Comparison of ENCODE assay signal across 12 mouse cellular contexts in genomic region chr5:126199876-126200275, GRCm38 (mm10).
"Had no signal": no experiment of that assay in that cellular context is flagged by ENCODE, and none has a peak within 500 bp of the region (broad histone marks: within the 10 kb centered on the region; RNA-seq: fewer than 3 reads in every experiment).

No protein-coding gene starts in this region.

- H3K36me3 ChIP-seq: midbrain, embryonic 13.5 days; midbrain, embryonic 15.5 days; neural tube, embryonic 12.5 days had no signal

- H3K27ac ChIP-seq: midbrain, embryonic 13.5 days; midbrain, embryonic 15.5 days; neural tube, embryonic 12.5 days had no signal

- H3K9me3 ChIP-seq: midbrain, embryonic 13.5 days; midbrain, embryonic 15.5 days; neural tube, embryonic 12.5 days had no signal

- DNase-seq: lung, adult 18-20 months; lung, embryonic 14.5 days; lung, postnatal 10 days; lung, postnatal 4 days; right cerebral cortex, postnatal 14 days; thymus, adult 18-20 months; thymus, postnatal 14 days; thymus, postnatal 36 days had no signal

- ATAC-seq: midbrain, embryonic 13.5 days; midbrain, embryonic 15.5 days had no signal

- H3K4me3 ChIP-seq: midbrain, embryonic 13.5 days; midbrain, embryonic 15.5 days; neural tube, embryonic 12.5 days had no signal

- H3K27me3 ChIP-seq: midbrain, embryonic 13.5 days; midbrain, embryonic 15.5 days; neural tube, embryonic 12.5 days had no signal

- H3K9ac ChIP-seq: lung, embryonic 14.5 days; midbrain, embryonic 13.5 days; midbrain, embryonic 15.5 days; neural tube, embryonic 12.5 days had no signal

- H3K4me2 ChIP-seq: lung, embryonic 14.5 days; midbrain, embryonic 11.5 days; midbrain, embryonic 13.5 days; midbrain, embryonic 15.5 days; neural tube, embryonic 12.5 days had no signal
